Mouse (Mus musculus) embryonic facial prominence, embryonic 14.5 days (tissue): Measurements from ENCODE around the gene Flnb. TPM values are rescaled to one million over a fixed set of nuclear protein-coding genes. Genes with fewer than 3 reads are reported as not detected.

Experiments used
- ATAC-seq: fragments of 200-750 bp; cut with Nextera tagmentation; 2 replicates; pipeline ENCODE4 v1.8.0; 2017; ENCODE audit warnings: low read depth, moderate number of reproducible peaks, moderate TSS enrichment
- DNase-seq: peaks from one replicate; pipeline ENCODE4 v3.0.0-alpha.2; 2015; ENCODE audit warnings: low spot score
- H3K27ac ChIP-seq: fragments of 300-500 bp; sonication (generic); replicated peaks from 2 replicates; pipeline ENCODE4 v1.5.1; 2014; ENCODE audit warnings: low read depth, mild to moderate bottlenecking, low read length, moderate library complexity
- H3K27me3 ChIP-seq: fragments of 300-500 bp; sonication (generic); replicated peaks from 2 replicates; pipeline ENCODE4 v1.6.1; 2014; ENCODE audit warnings: low read length; ENCODE audit not compliant: control insufficient read depth, insufficient read depth
- H3K36me3 ChIP-seq: fragments of 300-500 bp; sonication (generic); 2 replicates; pipeline ENCODE4 v1.6.1; 2014; ENCODE audit warnings: low read length, mixed read lengths; ENCODE audit not compliant: control insufficient read depth, insufficient read depth
- H3K4me1 ChIP-seq: fragments of 300-500 bp; sonication (generic); 2 replicates; pipeline ENCODE4 v1.6.1; 2014; ENCODE audit warnings: antibody characterized with exemption, low read length; ENCODE audit not compliant: control insufficient read depth, insufficient read depth
- H3K4me2 ChIP-seq: fragments of 300-500 bp; sonication (generic); 2 replicates; pipeline ENCODE4 v1.6.1; 2014; ENCODE audit warnings: low read depth, mild to moderate bottlenecking, low read length, moderate library complexity, mixed read lengths
- H3K4me3 ChIP-seq: fragments of 300-500 bp; sonication (generic); 2 replicates; pipeline ENCODE4 v1.5.1; 2014; ENCODE audit warnings: low read depth, mild to moderate bottlenecking, low read length
- H3K9ac ChIP-seq: fragments of 300-500 bp; sonication (generic); 2 replicates; pipeline ENCODE4 v1.6.1; 2014; ENCODE audit warnings: low read depth, mild to moderate bottlenecking, low read length, moderate library complexity, mixed read lengths
- H3K9me3 ChIP-seq: fragments of 300-500 bp; sonication (generic); 2 replicates; pipeline ENCODE4 v1.6.1; 2016; ENCODE audit warnings: low read length; ENCODE audit not compliant: control insufficient read depth
- WGBS: fragments of 180-500 bp; shearing (Covaris S2); extraction: QIAGEN DNeasy Blood & Tissue Kit; methylation state at CpG from one replicate; pipeline ENCODE4 v1.1.7; 2014; 5-methylcytosine and 5-hydroxymethylcytosine counted together
- polyA plus RNA-seq: library from polyadenylated mRNA; unstranded; fragments of >200 nt; fragmentation: Nextera tagmentation; extraction: Ambion mirVana; gene quantifications from 2 replicates; pipeline ENCODE4 v1.2.1, GENCODE M21; 2014

Gene Flnb
- polyA plus RNA-seq, 1 experiment from 2014 or later: 26.7 TPM

GRCm38 (mm10) chr14:7943801-7944135, 126.0 kb downstream of the Flnb start:
- Histone ChIP-seq H3K27ac (peak overlapping the region; percentile 29), H3K4me1 (peaks cover 5% of the 10 kb centered on the region; the same call in 1 of the 2 replicates), H3K27me3 (no peaks in the 10 kb centered on the region), H3K36me3 (peaks cover 88% of the 10 kb centered on the region), H3K9me3 (no peaks in the 10 kb centered on the region), H3K4me2 (no peak overlapping the region), H3K9ac (peak overlapping the region; percentile 14; the same call in 1 of the 2 replicates), H3K4me3 (no peak overlapping the region)
- 74% methylated on average over 3 of the region's 3 CpGs for WGBS
- DNase-seq (no peak), ATAC-seq (no peak)

GRCm38 (mm10) chr14:7944349-7945039, 126.7 kb downstream of the Flnb start:
- WGBS: 52% methylated on average over 8 of the region's 8 CpGs
- ATAC-seq (no peak), DNase-seq (no peak)
- Histone ChIP-seq H3K4me1 (peaks cover 5% of the 10 kb centered on the region; the same call in 1 of the 2 replicates), H3K36me3 (peaks cover 85% of the 10 kb centered on the region), H3K9ac (no peak overlapping the region), H3K9me3 (no peaks in the 10 kb centered on the region), H3K4me3 (no peak overlapping the region), H3K4me2 (no peak overlapping the region), H3K27me3 (no peaks in the 10 kb centered on the region), H3K27ac (0 out of 2 replicates have a peak overlapping the region, but pooled peaks have one; percentile 29)

GRCm38 (mm10) chr14:7945261-7945660, 127.5 kb downstream of the Flnb start:
- Histone ChIP-seq H3K36me3 (peaks cover 83% of the 10 kb centered on the region), H3K4me1 (peaks cover 5% of the 10 kb centered on the region; the same call in 1 of the 2 replicates), H3K9me3 (no peaks in the 10 kb centered on the region), H3K4me2 (no peak overlapping the region), H3K9ac (no peak overlapping the region), H3K27me3 (no peaks in the 10 kb centered on the region), H3K27ac (no peak overlapping the region), H3K4me3 (no peak overlapping the region)
- ATAC-seq: no peak
- 85% methylated on average over 5 of the region's 5 CpGs for WGBS
- DNase-seq: no peak

- Histone ChIP-seq H3K27me3 (no peaks in the 10 kb centered on the region), H3K4me1 (no peaks in the 10 kb centered on the region), H3K9ac (no peak overlapping the region), H3K27ac (no peak overlapping the region), H3K9me3 (no peaks in the 10 kb centered on the region), H3K4me3 (no peak overlapping the region), H3K36me3 (peaks cover 47% of the 10 kb centered on the region), H3K4me2 (no peak overlapping the region)
- ATAC-seq: no peak
- DNase-seq: no peak
- 95% methylated on average over 9 of the region's 9 CpGs for WGBS
Observed at GRCm38 (mm10) chr14:7951234-7951633, 133.5 kb downstream of the Flnb start.

GRCm38 (mm10) chr14:7952610-7953254, 135.0 kb downstream of the Flnb start:
- 27% methylated on average over 12 of the region's 12 CpGs for WGBS
- ATAC-seq (peak; percentile 30; the same call in 1 of the 2 replicates), DNase-seq (peak; percentile 40)
- Histone ChIP-seq H3K36me3 (peaks cover 37% of the 10 kb centered on the region), H3K27me3 (no peaks in the 10 kb centered on the region), H3K4me1 (no peaks in the 10 kb centered on the region), H3K4me3 (no peak overlapping the region), H3K9me3 (no peaks in the 10 kb centered on the region), H3K4me2 (no peak overlapping the region), H3K27ac (no peak overlapping the region; the same call in 1 of the 2 replicates), H3K9ac (no peak overlapping the region)

GRCm38 (mm10) chr14:7954071-7954471, 136.3 kb downstream of the Flnb start:
- no peaks in the 10 kb centered on the region for H3K27me3 ChIP-seq
- DNase-seq: peak; percentile 80
- H3K9me3 ChIP-seq: no peaks in the 10 kb centered on the region
- no peak overlapping the region for H3K4me3 ChIP-seq
- H3K36me3 ChIP-seq: peaks cover 24% of the 10 kb centered on the region
- H3K27ac ChIP-seq: peak overlapping the region; percentile 59; the same call in 1 of the 2 replicates
- WGBS: 40% methylated on average over 6 of the region's 6 CpGs
- no peak overlapping the region for H3K9ac ChIP-seq
- H3K4me2 ChIP-seq: no peak overlapping the region
- no peaks in the 10 kb centered on the region for H3K4me1 ChIP-seq
- peak; percentile 30 for ATAC-seq

- H3K4me3 ChIP-seq: no peak overlapping the region
- H3K27me3 ChIP-seq: no peaks in the 10 kb centered on the region
- H3K4me1 ChIP-seq: no peaks in the 10 kb centered on the region
- no peak overlapping the region for H3K27ac ChIP-seq
- H3K4me2 ChIP-seq: no peak overlapping the region
- H3K36me3 ChIP-seq: peaks cover 6% of the 10 kb centered on the region; the same call in 1 of the 2 replicates
- DNase-seq: no peak
- 64% methylated on average over 10 of the region's 10 CpGs for WGBS
- H3K9ac ChIP-seq: no peak overlapping the region
- no peaks in the 10 kb centered on the region for H3K9me3 ChIP-seq
- no peak for ATAC-seq
Observed at GRCm38 (mm10) chr14:7956427-7956826, 138.7 kb downstream of the Flnb start.

- WGBS: 56% methylated on average over 9 of the region's 9 CpGs
- H3K4me3 ChIP-seq: no peak within 1 kb of the TSS
Observed at GRCm38 (mm10) chr14:7957049-7957448, 139.3 kb downstream of the Flnb start, which contains the start of gene Gm45521. Gene Gm45521 (plus strand): TSS chr14:7957288.

More at GRCm38 (mm10) chr14:7957049-7957448, 139.3 kb downstream of the Flnb start, which contains the start of gene Gm45521:
- Histone ChIP-seq H3K4me1 (no peaks in the 10 kb centered on the region), H3K9ac (no peak within 1 kb of the TSS), H3K27me3 (no peaks in the 10 kb centered on the region), H3K36me3 (0 out of 2 replicates have a peak, but pooled peaks cover under 1% of the 10 kb centered on the region), H3K4me2 (no peak within 1 kb of the TSS), H3K9me3 (no peaks in the 10 kb centered on the region), H3K27ac (no peak within 1 kb of the TSS)
- ATAC-seq (no peak), DNase-seq (no peak)
